Mouse (Mus musculus): ENCODE measurements around the gene Spint3. TPM values are rescaled to one million over a fixed set of nuclear protein-coding genes. Genes with fewer than 3 reads are reported as not detected.

Spint3 gene
- total RNA-seq, 2 experiments from 2014 or later: not detected

DNA sequence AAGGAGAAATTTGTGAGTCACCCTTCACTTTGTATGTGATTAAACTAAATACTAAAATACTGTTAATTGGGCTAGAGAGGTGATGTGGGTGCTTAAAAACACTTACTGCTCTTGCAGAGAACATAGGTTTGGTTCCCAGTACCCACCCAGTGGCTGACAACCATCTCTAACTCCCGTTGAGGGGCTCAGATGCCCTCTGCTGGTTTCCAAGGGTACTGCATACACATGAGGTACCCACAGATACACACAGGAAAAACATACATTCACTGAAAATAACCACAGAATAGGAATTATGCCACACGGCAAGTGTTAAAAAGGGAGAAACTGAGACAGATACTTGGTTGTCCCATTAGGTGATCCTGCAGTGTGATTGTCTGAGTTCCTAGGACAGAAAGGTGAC lies 6.3 kb downstream of the Spint3 start:
- intact Hi-C loops (cut with DNase I): no loop called here
- no peak overlapping the region for H3K27ac ChIP-seq
- DNase-seq (ENCODE audit: extremely low spot score in 1 of 2, low spot score in 2 of 2): no peak
- H3K4me3 ChIP-seq: no peak overlapping the region
- TF ChIP-seq CTCF (IDR thresholded peaks at IDR 0.05): peak; percentile 2; the same call in 1 of the 2 replicates

GRCm38 (mm10) chr2:164564346-164564745 lies 8.9 kb downstream of the Spint3 start:
- Histone ChIP-seq H3K27ac (no peak overlapping the region), H3K4me3 (no peak overlapping the region)
- no peak for TF ChIP-seq CTCF (IDR thresholded peaks at IDR 0.05)
- no peak for DNase-seq (ENCODE audit: extremely low spot score in 1 of 2, low spot score in 2 of 2)
- intact Hi-C loops (cut with DNase I): loop anchor here (5.0 kb wide), 1 partner anchor 147 kb away; no protein-coding TSS in a partner anchor

GRCm38 (mm10) chr2:164563339-164564038 lies 9.8 kb downstream of the Spint3 start:
- Histone ChIP-seq H3K4me3 (peak overlapping the region; percentile 36), H3K27ac (no peak overlapping the region)
- peak; percentile 68 for TF ChIP-seq CTCF (IDR thresholded peaks at IDR 0.05)
- DNase-seq (ENCODE audit: extremely low spot score in 1 of 2, low spot score in 2 of 2): peak; percentile 24 to 57
- intact Hi-C loops (cut with DNase I): loop anchor here (2.0 to 5.0 kb wide), 2 partner anchors 93 to 146 kb away; no protein-coding TSS in a partner anchor

- DNase-seq (ENCODE audit: extremely low spot score in 1 of 2, low spot score in 2 of 2): no peak
- TF ChIP-seq CTCF (IDR thresholded peaks at IDR 0.05): no peak
- H3K4me3 ChIP-seq: peak within 1 kb of the TSS; percentile 36
- no peak within 1 kb of the TSS for H3K27ac ChIP-seq
- intact Hi-C loops (cut with DNase I): loop anchor here (2.0 to 5.0 kb wide), 2 partner anchors 92 to 145 kb away; no protein-coding TSS in a partner anchor
Measured at GRCm38 (mm10) chr2:164562391-164563188, 10.7 kb downstream of the Spint3 start, which contains the start of gene Wfdc2. Wfdc2 (plus strand) TSS chr2:164562413.

DNA sequence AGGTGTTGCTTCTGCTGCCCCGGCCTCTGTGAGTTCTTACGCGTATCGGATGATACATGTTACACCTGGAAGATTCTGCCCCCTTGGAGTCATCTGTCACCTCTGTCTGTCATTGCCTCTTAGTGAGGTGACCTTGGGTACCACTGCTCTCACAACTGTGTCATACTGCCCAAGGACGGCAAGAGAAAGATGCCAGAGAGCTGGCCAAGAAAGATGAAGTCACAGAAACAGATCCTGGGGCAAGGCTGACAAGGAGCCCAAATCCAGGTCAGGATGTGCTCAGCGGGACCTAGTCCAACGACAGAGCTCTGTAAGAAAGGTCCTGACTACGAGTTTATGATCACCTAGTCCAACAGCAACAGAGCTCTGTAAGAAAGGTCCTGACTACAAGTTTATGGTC lies 13.2 kb downstream of the Spint3 start:
- no peak overlapping the region for H3K27ac ChIP-seq
- TF ChIP-seq CTCF (IDR thresholded peaks at IDR 0.05): no peak
- no peak for DNase-seq (ENCODE audit: extremely low spot score in 1 of 2, low spot score in 2 of 2)
- no peak overlapping the region for H3K4me3 ChIP-seq
- intact Hi-C loops (cut with DNase I): loop anchor here (5.0 kb wide), 1 partner anchor 143 kb away; no protein-coding TSS in a partner anchor

DNA sequence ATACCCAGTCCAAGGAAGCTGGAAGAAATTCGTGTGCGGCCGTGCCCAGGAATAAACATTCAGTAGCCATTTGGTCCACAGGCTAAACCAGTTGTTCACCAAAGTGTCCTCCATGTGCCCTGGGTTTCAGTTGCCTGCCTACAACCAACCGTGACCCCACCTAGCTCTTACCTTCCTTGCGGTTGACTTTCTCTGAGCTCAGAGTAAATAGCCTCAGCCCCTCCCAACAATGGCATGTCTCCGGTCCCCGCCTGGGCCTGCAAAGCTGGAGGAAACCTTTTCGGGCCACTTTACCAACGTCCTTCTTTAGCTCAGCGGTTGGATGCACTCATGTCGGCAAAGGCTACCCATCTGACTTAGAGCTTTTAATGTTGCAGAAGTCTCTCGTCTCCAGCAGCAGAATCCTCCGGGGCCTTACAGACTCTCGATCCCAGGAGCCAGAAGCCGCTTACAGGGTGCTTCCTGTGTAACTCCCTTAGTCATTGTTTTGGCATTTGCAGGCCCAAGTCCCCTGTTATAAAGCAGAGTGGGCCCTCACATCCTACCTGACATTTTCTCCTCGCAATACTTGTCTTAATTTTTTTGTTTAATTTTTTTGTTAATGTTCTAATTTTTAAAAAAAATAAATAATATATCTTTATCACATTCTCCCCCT lies 14.1 kb downstream of the Spint3 start:
- DNase-seq (ENCODE audit: extremely low spot score in 1 of 2, low spot score in 2 of 2): no peak
- no peak overlapping the region for H3K27ac ChIP-seq
- TF ChIP-seq CTCF (IDR thresholded peaks at IDR 0.05): no peak
- no peak overlapping the region for H3K4me3 ChIP-seq
- intact Hi-C loops (cut with DNase I): loop anchor here (1.0 kb wide), 1 partner anchor 17 kb away; no protein-coding TSS in a partner anchor

DNA sequence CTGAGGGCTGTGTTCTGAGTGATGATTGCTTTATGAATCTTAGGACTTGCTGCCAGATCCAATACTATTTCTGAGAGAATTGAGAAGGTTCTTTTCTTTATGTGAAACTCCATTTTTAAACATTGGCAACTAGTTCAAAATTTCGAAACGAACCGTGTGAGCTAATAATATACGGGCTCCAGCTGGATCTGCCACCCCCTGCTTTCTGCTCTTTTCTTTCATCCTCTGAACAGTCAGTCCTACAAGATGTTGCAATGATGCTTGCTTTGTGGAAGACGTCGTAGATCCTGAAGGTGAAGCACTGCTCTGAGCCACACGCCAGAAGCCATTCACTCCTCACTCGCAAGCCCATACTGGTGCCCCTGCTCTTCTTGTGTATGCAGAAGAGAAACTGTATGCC lies 14.8 kb downstream of the Spint3 start:
- no peak overlapping the region for H3K4me3 ChIP-seq
- TF ChIP-seq CTCF (IDR thresholded peaks at IDR 0.05): no peak
- intact Hi-C loops (cut with DNase I): loop anchor here (1.0 kb wide), 1 partner anchor 16 kb away; no protein-coding TSS in a partner anchor
- DNase-seq (ENCODE audit: extremely low spot score in 1 of 2, low spot score in 2 of 2): peak in 1 of 2 experiments; percentile 30
- H3K27ac ChIP-seq: no peak overlapping the region

DNA sequence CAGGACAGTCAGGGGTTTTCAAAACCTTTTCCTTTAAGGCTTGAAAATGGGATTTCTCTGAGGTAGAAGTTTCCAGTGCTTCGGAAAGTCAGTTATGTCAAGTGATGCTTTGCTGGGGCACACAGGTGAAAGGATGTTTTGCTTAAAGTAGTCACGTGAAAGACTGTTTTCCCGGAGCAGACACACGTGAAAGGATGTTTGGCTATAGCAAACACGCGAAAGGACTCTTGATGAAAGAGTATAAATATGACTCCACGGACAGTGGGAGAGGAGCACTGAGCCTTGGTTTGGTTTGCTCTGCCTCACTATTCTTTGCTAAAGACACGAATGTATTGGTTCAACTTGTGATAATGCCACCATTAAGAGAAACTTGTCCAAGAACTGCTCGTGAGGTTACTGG lies 21.8 kb downstream of the Spint3 start:
- no peak for TF ChIP-seq CTCF (IDR thresholded peaks at IDR 0.05)
- Histone ChIP-seq H3K27ac (no peak overlapping the region), H3K4me3 (no peak overlapping the region)
- intact Hi-C loops (cut with DNase I): no loop called here
- DNase-seq (ENCODE audit: extremely low spot score in 1 of 2, low spot score in 2 of 2): no peak

DNA sequence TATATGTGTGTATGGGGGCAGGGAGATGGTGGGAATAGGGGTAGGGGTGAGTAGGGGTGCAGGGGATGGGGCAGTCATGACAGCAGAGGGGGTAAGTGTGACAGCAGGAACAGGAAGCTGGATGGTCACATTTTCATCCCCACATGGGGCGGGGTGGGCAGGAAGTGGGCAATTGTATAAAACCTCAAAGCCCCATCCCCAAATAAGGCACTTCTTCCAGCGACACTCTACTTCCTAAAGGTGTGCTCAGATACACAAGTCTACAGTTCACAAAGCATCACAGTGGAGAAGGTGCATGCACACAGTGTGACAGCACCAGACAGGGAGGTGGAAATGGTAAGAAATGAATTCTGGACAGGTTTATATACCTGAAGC lies 22.4 kb downstream of the Spint3 start:
- Histone ChIP-seq H3K4me3 (no peak overlapping the region), H3K27ac (peak overlapping the region; percentile 61)
- intact Hi-C loops (cut with DNase I): no loop called here
- TF ChIP-seq CTCF (IDR thresholded peaks at IDR 0.05): no peak
- DNase-seq (ENCODE audit: extremely low spot score in 1 of 2, low spot score in 2 of 2): no peak

DNA sequence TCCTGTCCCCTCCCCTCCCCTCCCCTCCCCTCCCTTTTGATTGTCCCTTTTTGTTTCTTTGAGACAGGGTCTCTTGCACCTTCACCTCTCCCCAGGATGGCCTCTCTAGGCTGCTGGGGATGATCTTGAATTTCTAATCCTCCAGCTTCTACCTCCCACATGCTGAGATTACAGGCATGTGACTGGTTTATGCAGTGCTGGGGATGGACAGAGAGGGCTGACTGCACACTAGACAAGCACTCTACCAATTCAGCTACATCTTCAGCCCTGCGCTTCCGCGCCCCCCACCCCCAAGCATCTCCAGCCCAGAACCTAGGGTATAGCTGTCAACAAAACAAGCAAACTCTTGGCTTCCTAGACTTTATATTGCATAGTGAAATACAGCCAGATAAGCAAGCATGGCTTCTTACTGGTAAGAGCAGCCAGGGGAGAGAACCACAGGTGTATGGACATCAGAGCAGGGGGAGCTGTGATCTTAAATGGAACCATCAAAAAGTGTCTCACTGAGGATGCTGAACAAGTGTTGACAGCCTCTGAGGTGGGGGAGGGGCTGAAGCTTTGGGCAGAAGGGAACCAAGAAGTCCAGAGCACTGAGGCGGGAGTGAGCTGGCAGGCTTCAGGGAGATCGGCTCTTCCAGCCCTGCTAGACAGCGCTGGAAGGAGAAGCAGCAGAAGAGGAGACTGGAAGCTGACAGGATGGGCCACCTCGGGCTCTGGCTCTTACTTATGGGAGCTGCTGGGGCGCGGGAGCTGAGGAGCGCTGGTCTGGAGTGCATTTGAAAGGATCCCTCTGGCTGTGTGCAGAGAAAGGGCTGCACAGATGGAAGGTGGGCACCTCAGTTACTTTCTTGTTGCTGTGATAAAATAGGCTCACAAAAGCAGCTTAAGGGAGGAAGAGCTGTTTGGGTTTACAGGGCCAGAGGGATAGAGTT lies 23.0 kb downstream of the Spint3 start:
- intact Hi-C loops (cut with DNase I): no loop called here
- H3K4me3 ChIP-seq: no peak overlapping the region
- peak overlapping the region; percentile 61 for H3K27ac ChIP-seq
- TF ChIP-seq CTCF (IDR thresholded peaks at IDR 0.05): no peak
- peak in 1 of 2 experiments; percentile 36 for DNase-seq (ENCODE audit: extremely low spot score in 1 of 2, low spot score in 2 of 2)

DNA sequence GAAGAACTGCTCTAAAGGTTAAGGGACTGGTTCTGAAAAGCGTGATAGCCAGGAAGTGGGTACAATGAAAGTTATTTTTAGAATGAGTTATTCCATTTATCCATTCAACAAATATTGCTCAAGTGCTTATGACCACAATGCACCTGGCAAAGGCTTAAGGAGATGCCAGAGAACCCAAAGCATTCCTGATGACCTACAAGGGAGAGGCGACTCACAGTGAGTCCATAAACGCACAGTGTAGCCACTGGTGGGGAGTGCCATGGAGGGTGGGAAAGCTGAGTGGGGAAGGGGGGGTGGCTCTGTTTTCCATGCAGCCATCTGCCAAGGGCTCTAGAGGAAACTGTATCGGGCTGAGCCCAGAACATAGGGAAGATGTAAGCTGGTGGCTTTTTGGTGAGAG lies 23.9 kb downstream of the Spint3 start:
- Histone ChIP-seq H3K27ac (no peak overlapping the region), H3K4me3 (no peak overlapping the region)
- no peak for DNase-seq (ENCODE audit: extremely low spot score in 1 of 2, low spot score in 2 of 2)
- no peak for TF ChIP-seq CTCF (IDR thresholded peaks at IDR 0.05)
- intact Hi-C loops (cut with DNase I): no loop called here
